Mouse (Mus musculus): ENCODE data around the gene Psme4. TPM values are rescaled to one million over a fixed set of nuclear protein-coding genes. Genes with fewer than 3 reads are reported as not detected.
"Not testable (repeated sequence)": the region's sequence is repeated elsewhere in the genome, so short reads cannot be mapped to it uniquely, and the experiment has no call there.

The Psme4 gene
- 0.67 and 0.90 TPM in 2 replicates for polyA plus RNA-seq (2012)

GRCm38 (mm10) chr11:30771267-30771903 is at the start of gene Psme4:
Gene Psme4, plus strand, starts transcription at chr11:30771726.
- peak within 1 kb of the TSS; percentile 88 for H3K4me3 ChIP-seq (replicated peaks)
- H3K4me1 ChIP-seq (ENCODE audit: control insufficient read depth) = peaks cover 43% of the 10 kb centered on the region
- peaks cover 3% of the 10 kb centered on the region for H3K36me3 ChIP-seq (ENCODE audit: control insufficient read depth)
- H3K27me3 ChIP-seq (ENCODE audit: control insufficient read depth) = no peaks in the 10 kb centered on the region
- no peaks in the 10 kb centered on the region for H3K9me3 ChIP-seq (ENCODE audit: control insufficient read depth, low read length)
- TF ChIP-seq GATA1 (IDR thresholded peaks at IDR 0.05; ENCODE audit: low read length) (no peak), TAL1 (IDR thresholded peaks at IDR 0.05; ENCODE audit: low read length) (no peak)

GRCm38 (mm10) chr11:30723438-30723837 is 48.1 kb upstream of the Psme4 start:
- no peaks in the 10 kb centered on the region for H3K9me3 ChIP-seq (ENCODE audit: control insufficient read depth, low read length)
- no peaks in the 10 kb centered on the region for H3K36me3 ChIP-seq (ENCODE audit: control insufficient read depth)
- no peaks in the 10 kb centered on the region for H3K27me3 ChIP-seq (ENCODE audit: control insufficient read depth)
- TF ChIP-seq TAL1 (IDR thresholded peaks at IDR 0.05; ENCODE audit: low read length) = no peak
- TF ChIP-seq GATA1 (IDR thresholded peaks at IDR 0.05; ENCODE audit: low read length) = no peak
- H3K4me3 ChIP-seq (replicated peaks) = no peak overlapping the region
- no peaks in the 10 kb centered on the region for H3K4me1 ChIP-seq (ENCODE audit: control insufficient read depth)

GRCm38 (mm10) chr11:30730721-30731120 is 40.8 kb upstream of the Psme4 start:
- Histone ChIP-seq H3K27me3 (ENCODE audit: control insufficient read depth) (no peaks in the 10 kb centered on the region), H3K4me3 (replicated peaks) (no peak overlapping the region), H3K4me1 (ENCODE audit: control insufficient read depth) (no peaks in the 10 kb centered on the region), H3K36me3 (ENCODE audit: control insufficient read depth) (no peaks in the 10 kb centered on the region), H3K9me3 (ENCODE audit: control insufficient read depth, low read length) (no peaks in the 10 kb centered on the region)
- TF ChIP-seq GATA1 (IDR thresholded peaks at IDR 0.05; ENCODE audit: low read length) (no peak), TAL1 (IDR thresholded peaks at IDR 0.05; ENCODE audit: low read length) (no peak)

GRCm38 (mm10) chr11:30733376-30733775 is 38.1 kb upstream of the Psme4 start:
- no peak for TF ChIP-seq TAL1 (IDR thresholded peaks at IDR 0.05; ENCODE audit: low read length)
- no peak for TF ChIP-seq GATA1 (IDR thresholded peaks at IDR 0.05; ENCODE audit: low read length)
- no peak overlapping the region for H3K4me3 ChIP-seq (replicated peaks)
- no peaks in the 10 kb centered on the region for H3K9me3 ChIP-seq (ENCODE audit: control insufficient read depth, low read length)
- no peaks in the 10 kb centered on the region for H3K36me3 ChIP-seq (ENCODE audit: control insufficient read depth)
- H3K27me3 ChIP-seq (ENCODE audit: control insufficient read depth) = no peaks in the 10 kb centered on the region
- no peaks in the 10 kb centered on the region for H3K4me1 ChIP-seq (ENCODE audit: control insufficient read depth)

DNA sequence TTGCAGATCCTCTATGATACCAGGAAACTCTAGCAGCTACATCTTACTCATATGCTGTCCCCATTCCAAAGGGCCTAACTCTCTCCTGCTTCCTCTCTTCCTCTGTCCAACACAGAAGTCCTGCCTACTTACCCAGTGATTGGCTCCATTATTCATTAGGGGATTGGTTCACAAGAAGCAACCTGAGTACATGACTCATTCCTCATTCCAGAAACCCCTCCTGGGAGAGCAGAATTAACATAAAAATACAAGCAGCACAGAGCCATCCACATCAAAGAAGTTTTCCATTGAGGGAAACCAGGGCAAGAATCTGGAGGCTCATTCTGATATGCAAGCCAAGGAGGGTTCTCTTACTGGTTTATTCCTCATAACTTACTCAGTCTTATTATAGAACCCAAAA is 27.5 kb upstream of the Psme4 start:
- Histone ChIP-seq H3K4me1 (ENCODE audit: control insufficient read depth) (no peaks in the 10 kb centered on the region), H3K9me3 (ENCODE audit: control insufficient read depth, low read length) (no peaks in the 10 kb centered on the region), H3K36me3 (ENCODE audit: control insufficient read depth) (no peaks in the 10 kb centered on the region), H3K4me3 (replicated peaks) (no peak overlapping the region), H3K27me3 (ENCODE audit: control insufficient read depth) (no peaks in the 10 kb centered on the region)
- TF ChIP-seq GATA1 (IDR thresholded peaks at IDR 0.05; ENCODE audit: low read length) (no peak), TAL1 (IDR thresholded peaks at IDR 0.05; ENCODE audit: low read length) (no peak)

GRCm38 (mm10) chr11:30748938-30749337 is 22.6 kb upstream of the Psme4 start:
- Histone ChIP-seq H3K9me3 (ENCODE audit: control insufficient read depth, low read length) (no peaks in the 10 kb centered on the region), H3K36me3 (ENCODE audit: control insufficient read depth) (no peaks in the 10 kb centered on the region), H3K27me3 (ENCODE audit: control insufficient read depth) (peaks cover 20% of the 10 kb centered on the region), H3K4me1 (ENCODE audit: control insufficient read depth) (no peaks in the 10 kb centered on the region), H3K4me3 (replicated peaks) (no peak overlapping the region)
- TF ChIP-seq GATA1 (IDR thresholded peaks at IDR 0.05; ENCODE audit: low read length) = no peak
- no peak for TF ChIP-seq TAL1 (IDR thresholded peaks at IDR 0.05; ENCODE audit: low read length)

GRCm38 (mm10) chr11:30749587-30749986 is 21.9 kb upstream of the Psme4 start:
- Histone ChIP-seq H3K36me3 (ENCODE audit: control insufficient read depth) (no peaks in the 10 kb centered on the region), H3K27me3 (ENCODE audit: control insufficient read depth) (peaks cover 26% of the 10 kb centered on the region), H3K4me3 (replicated peaks) (no peak overlapping the region), H3K9me3 (ENCODE audit: control insufficient read depth, low read length) (no peaks in the 10 kb centered on the region), H3K4me1 (ENCODE audit: control insufficient read depth) (no peaks in the 10 kb centered on the region)
- TF ChIP-seq TAL1 (IDR thresholded peaks at IDR 0.05; ENCODE audit: low read length) = no peak
- no peak for TF ChIP-seq GATA1 (IDR thresholded peaks at IDR 0.05; ENCODE audit: low read length)

DNA sequence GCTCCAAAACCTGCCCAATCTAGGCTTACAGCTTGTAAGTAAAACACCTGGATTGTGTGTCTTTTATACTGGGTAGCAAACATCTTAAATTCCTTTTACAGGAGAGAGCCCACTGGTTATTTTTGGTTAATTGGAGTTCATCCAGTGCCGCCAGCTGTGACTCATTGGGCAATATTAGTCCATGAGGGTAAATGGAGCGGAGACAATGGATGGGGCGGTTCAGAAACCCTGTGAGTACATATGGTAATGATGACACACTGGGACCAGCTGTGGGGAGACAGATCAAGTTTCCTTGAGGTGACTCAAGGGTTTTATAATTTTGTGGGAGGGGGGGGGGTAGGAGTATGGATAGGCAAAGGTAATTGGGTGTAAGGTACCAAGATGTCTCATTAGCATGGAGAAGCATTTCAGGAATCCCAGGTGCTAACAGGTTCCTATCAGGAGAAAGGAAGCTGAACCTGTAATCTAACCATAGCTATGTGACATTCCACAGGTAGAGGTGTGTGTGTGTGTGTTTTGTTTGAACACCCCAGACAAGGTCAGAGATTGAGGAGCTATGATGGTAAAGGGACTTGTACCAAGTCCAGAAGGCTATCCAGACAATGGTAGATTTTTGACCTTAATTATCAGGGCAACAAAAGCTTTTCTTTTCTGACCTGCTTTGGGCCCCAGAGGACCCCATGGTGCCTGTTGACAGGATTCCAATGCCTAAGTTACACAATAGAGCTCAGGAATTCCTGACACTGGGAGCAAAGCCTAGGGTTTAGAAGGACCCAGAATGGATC is 21.3 kb upstream of the Psme4 start:
- no peak overlapping the region for H3K4me3 ChIP-seq (replicated peaks)
- no peaks in the 10 kb centered on the region for H3K4me1 ChIP-seq (ENCODE audit: control insufficient read depth)
- peaks cover 33% of the 10 kb centered on the region for H3K27me3 ChIP-seq (ENCODE audit: control insufficient read depth)
- TF ChIP-seq GATA1 (IDR thresholded peaks at IDR 0.05; ENCODE audit: low read length) (no peak), TAL1 (IDR thresholded peaks at IDR 0.05; ENCODE audit: low read length) (no peak)
- no peaks in the 10 kb centered on the region for H3K9me3 ChIP-seq (ENCODE audit: control insufficient read depth, low read length)
- H3K36me3 ChIP-seq (ENCODE audit: control insufficient read depth) = no peaks in the 10 kb centered on the region

- H3K36me3 ChIP-seq (ENCODE audit: control insufficient read depth) = no peaks in the 10 kb centered on the region
- no peak overlapping the region for H3K4me3 ChIP-seq (replicated peaks)
- H3K27me3 ChIP-seq (ENCODE audit: control insufficient read depth) = peaks cover 49% of the 10 kb centered on the region
- no peaks in the 10 kb centered on the region for H3K4me1 ChIP-seq (ENCODE audit: control insufficient read depth)
- TF ChIP-seq TAL1 (IDR thresholded peaks at IDR 0.05; ENCODE audit: low read length) = no peak
- no peak for TF ChIP-seq GATA1 (IDR thresholded peaks at IDR 0.05; ENCODE audit: low read length)
- no peaks in the 10 kb centered on the region for H3K9me3 ChIP-seq (ENCODE audit: control insufficient read depth, low read length)
These were observed 18.6 kb upstream of the Psme4 start for GRCm38 (mm10) chr11:30752956-30753355.

DNA sequence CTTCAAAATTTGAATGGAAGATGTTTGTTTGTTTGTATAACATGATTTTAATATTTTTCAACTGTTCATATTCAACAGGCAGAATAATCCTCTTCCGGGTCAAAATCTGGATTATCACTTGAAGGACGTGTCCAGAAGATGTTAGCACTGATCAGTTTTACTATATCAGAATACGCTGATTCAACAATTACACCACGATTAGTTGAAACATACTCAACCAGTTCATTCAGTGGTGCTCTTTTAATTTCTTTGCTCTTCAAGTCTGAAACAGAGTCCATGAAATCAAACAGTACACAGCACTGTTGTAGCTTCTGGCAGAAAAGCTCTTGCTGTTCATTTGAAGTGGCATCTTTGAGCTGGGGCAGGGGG is 17.1 kb upstream of the Psme4 start:
- H3K4me3 ChIP-seq (replicated peaks); H3K4me1 ChIP-seq (ENCODE audit: control insufficient read depth); H3K36me3 ChIP-seq (ENCODE audit: control insufficient read depth); H3K9me3 ChIP-seq (ENCODE audit: control insufficient read depth, low read length): not testable (repeated sequence)
- H3K27me3 ChIP-seq (ENCODE audit: control insufficient read depth) = peaks cover 49% of the 10 kb centered on the region
